Mouse (Mus musculus) CH12.LX (cell line): ENCODE results near the gene Lima1. TPM values are rescaled to one million over a fixed set of nuclear protein-coding genes. Genes with fewer than 3 reads are reported as not detected.

Experiments used
- DNase-seq: peaks from one replicate; pipeline ENCODE4 v3.0.0-alpha.2; 2013; ENCODE audit errors: extremely low read depth
- H3K27ac ChIP-seq: 2 replicates; pipeline ENCODE4 v1.5.1; 2012; ENCODE audit warnings: low read depth, mild to moderate bottlenecking, control low read depth, moderate library complexity; ENCODE audit not compliant: insufficient read depth
- H3K27me3 ChIP-seq: replicated peaks from 2 replicates; pipeline ENCODE3; 2012; ENCODE audit warnings: inconsistent platforms
- H3K36me3 ChIP-seq, 2 experiments: replicated peaks in 1 of 2; 2 replicates each; pipeline versions ENCODE3 to v1.6.1; 2012; ENCODE audit warnings: inconsistent platforms in 1 of 2, low read length in 1 of 2, mild to moderate bottlenecking in 1 of 2, mixed read lengths in 1 of 2, moderate library complexity in 1 of 2; ENCODE audit not compliant: control insufficient read depth in 1 of 2, insufficient read depth in 1 of 2
- H3K4me1 ChIP-seq, 2 experiments: 2 replicates each; pipeline ENCODE4 v1.6.1; 2012; ENCODE audit warnings: inconsistent platforms in 1 of 2, moderate library complexity in 1 of 2; ENCODE audit not compliant: insufficient read depth in 2 of 2, control insufficient read depth in 1 of 2
- H3K4me2 ChIP-seq: 2 replicates; pipeline ENCODE4 v1.6.1; 2012; ENCODE audit warnings: low read depth, mild to moderate bottlenecking, control low read depth; ENCODE audit not compliant: poor library complexity, insufficient read depth, severe bottlenecking
- H3K4me3 ChIP-seq, 3 experiments: fragments of 150-350 bp in 1 of 3; sonication (generic) in 1 of 3; replicated peaks in 1 of 3; 2 replicates each; pipeline versions ENCODE3 to v1.5.1; 2011 to 2012; ENCODE audit warnings: low read depth in 2 of 3, low read length in 2 of 3, mild to moderate bottlenecking in 2 of 3, moderate library complexity in 2 of 3, control low read depth in 1 of 3, improper control_type of control experiment in 1 of 3, inconsistent platforms in 1 of 3, mixed read lengths in 1 of 3; ENCODE audit not compliant: poor library complexity in 1 of 3
- H3K79me2 ChIP-seq: replicated peaks from 2 replicates; pipeline ENCODE4 v1.6.1; 2012; ENCODE audit warnings: mild to moderate bottlenecking, moderate library complexity; ENCODE audit not compliant: control insufficient read depth, poor library complexity, insufficient read depth, severe bottlenecking; ENCODE audit errors: extremely low read depth
- H3K9ac ChIP-seq: 2 replicates; pipeline ENCODE4 v1.6.1; 2012; ENCODE audit warnings: low read depth, mild to moderate bottlenecking, control low read depth, moderate library complexity; ENCODE audit not compliant: insufficient read depth
- H3K9me3 ChIP-seq: replicated peaks from 2 replicates; pipeline ENCODE3; 2012; ENCODE audit warnings: low read length, inconsistent platforms, mixed read lengths
- BHLHE40 ChIP-seq: IDR thresholded peaks from 2 replicates; pipeline ENCODE4 v1.6.1; 2011; ENCODE audit warnings: mild to moderate bottlenecking, low read depth, low read length, improper control_type of control experiment
- CHD2 ChIP-seq: IDR thresholded peaks from 2 replicates; pipeline ENCODE4 v1.6.1; 2011; ENCODE audit warnings: low read length, improper control_type of control experiment
- ELF1 ChIP-seq: IDR thresholded peaks from 2 replicates; pipeline ENCODE4 v1.6.1; 2014; ENCODE audit warnings: low read depth, mild to moderate bottlenecking, inconsistent platforms, low read length, improper control_type of control experiment
- EP300 ChIP-seq: IDR thresholded peaks from 2 replicates; pipeline ENCODE4 v1.6.1; 2011; ENCODE audit warnings: low read length, improper control_type of control experiment
- ETS1 ChIP-seq: conservative IDR thresholded peaks from 2 replicates; pipeline ENCODE4 v1.6.1; 2012; ENCODE audit warnings: low read depth, mild to moderate bottlenecking, inconsistent platforms, low read length, improper control_type of control experiment, moderate library complexity
- GABPA ChIP-seq: IDR thresholded peaks from 2 replicates; pipeline ENCODE4 v1.6.1; 2012; ENCODE audit warnings: low read depth, low read length, improper control_type of control experiment, inconsistent platforms; ENCODE audit not compliant: insufficient replicate concordance
- IRF4 ChIP-seq: IDR thresholded peaks from 2 replicates; pipeline ENCODE4 v1.6.1; 2014; ENCODE audit warnings: low read depth, mild to moderate bottlenecking, inconsistent platforms, low read length, improper control_type of control experiment
- JUN ChIP-seq: IDR thresholded peaks from 2 replicates; pipeline ENCODE4 v1.6.1; 2011; ENCODE audit warnings: low read depth, mild to moderate bottlenecking, low read length, improper control_type of control experiment, moderate library complexity; ENCODE audit not compliant: insufficient read depth
- JUND ChIP-seq: conservative IDR thresholded peaks from 2 replicates; pipeline ENCODE4 v1.6.1; 2011; ENCODE audit warnings: low read depth, low read length, improper control_type of control experiment
- KAT2A ChIP-seq: IDR thresholded peaks from 2 replicates; pipeline ENCODE4 v1.6.1; 2012; ENCODE audit warnings: low read length, improper control_type of control experiment, inconsistent platforms; ENCODE audit not compliant: insufficient replicate concordance
- MAFK ChIP-seq: IDR thresholded peaks from 2 replicates; pipeline ENCODE4 v1.6.1; 2011; ENCODE audit warnings: low read length, improper control_type of control experiment; ENCODE audit not compliant: insufficient replicate concordance
- MAX ChIP-seq: IDR thresholded peaks from 2 replicates; pipeline ENCODE4 v1.6.1; 2011; ENCODE audit warnings: low read length, improper control_type of control experiment
- MAZ ChIP-seq: IDR thresholded peaks from 2 replicates; pipeline ENCODE4 v1.6.1; 2012; ENCODE audit warnings: low read depth, mild to moderate bottlenecking, inconsistent platforms, low read length, improper control_type of control experiment, moderate library complexity
- MEF2A ChIP-seq: IDR thresholded peaks from 2 replicates; pipeline ENCODE4 v1.6.1; 2014; ENCODE audit warnings: low read depth, mild to moderate bottlenecking, inconsistent platforms, low read length, improper control_type of control experiment, borderline replicate concordance
- MXI1 ChIP-seq: IDR thresholded peaks from 2 replicates; pipeline ENCODE4 v1.6.1; 2011; ENCODE audit warnings: mild to moderate bottlenecking, low read depth, low read length, improper control_type of control experiment
- MYC ChIP-seq: IDR thresholded peaks from 2 replicates; pipeline ENCODE4 v1.6.1; 2011; ENCODE audit warnings: low read depth, mild to moderate bottlenecking, improper control_type of control experiment, low read length
- NELFE ChIP-seq: IDR thresholded peaks from 2 replicates; pipeline ENCODE4 v1.6.1; 2011; ENCODE audit warnings: low read depth, low read length, improper control_type of control experiment
- NRF1 ChIP-seq: IDR thresholded peaks from 2 replicates; pipeline ENCODE4 v1.6.1; 2014; ENCODE audit warnings: low read depth, mild to moderate bottlenecking, inconsistent platforms, low read length, improper control_type of control experiment, moderate library complexity
- PAX5 ChIP-seq: IDR thresholded peaks from 2 replicates; pipeline ENCODE4 v1.6.1; 2012; ENCODE audit warnings: low read length, inconsistent platforms, mixed read lengths
- POLR2A ChIP-seq: IDR thresholded peaks from 2 replicates; pipeline ENCODE4 v1.6.1; 2011; ENCODE audit warnings: low read depth, mild to moderate bottlenecking, improper control_type of control experiment, low read length
- RAD21 ChIP-seq: IDR thresholded peaks from 2 replicates; pipeline ENCODE4 v1.6.1; 2011; ENCODE audit warnings: low read depth, mild to moderate bottlenecking, low read length, improper control_type of control experiment, moderate library complexity
- SIN3A ChIP-seq: IDR thresholded peaks from 2 replicates; pipeline ENCODE4 v1.6.1; 2012; ENCODE audit warnings: low read length, improper control_type of control experiment, inconsistent platforms
- TBP ChIP-seq: conservative IDR thresholded peaks from 2 replicates; pipeline ENCODE4 v1.6.1; 2011; ENCODE audit warnings: low read depth, low read length, improper control_type of control experiment
- TCF12 ChIP-seq: IDR thresholded peaks from 2 replicates; pipeline ENCODE4 v1.6.1; 2014; ENCODE audit warnings: low read depth, mild to moderate bottlenecking, inconsistent platforms, low read length, improper control_type of control experiment
- USF1 ChIP-seq: IDR thresholded peaks from 2 replicates; pipeline ENCODE4 v1.6.1; 2014; ENCODE audit warnings: low read depth, mild to moderate bottlenecking, inconsistent platforms, low read length, improper control_type of control experiment
- ZC3H11A ChIP-seq: IDR thresholded peaks from 2 replicates; pipeline ENCODE4 v1.6.1; 2012; ENCODE audit warnings: low read depth, mild to moderate bottlenecking, inconsistent platforms, low read length, improper control_type of control experiment
- ZKSCAN1 ChIP-seq: IDR thresholded peaks from 2 replicates; pipeline ENCODE4 v1.6.1; 2012; ENCODE audit warnings: low read depth, inconsistent platforms, low read length, improper control_type of control experiment, borderline replicate concordance
- ZMIZ1 ChIP-seq: IDR thresholded peaks from 2 replicates; pipeline ENCODE4 v1.6.1; 2012; ENCODE audit warnings: low read depth, mild to moderate bottlenecking, inconsistent platforms, low read length, improper control_type of control experiment
- ZNF384 ChIP-seq: IDR thresholded peaks from 2 replicates; pipeline ENCODE4 v1.6.1; 2012; ENCODE audit warnings: low read depth, low read length, improper control_type of control experiment, inconsistent platforms
- dilution Hi-C: fragments of 300-500 bp; cut with MboI; formaldehyde crosslinking; loops from 2 replicates; pipeline ENCODE4 v1.14.3; 2020; ENCODE audit warnings: low sequenced_read_pairs; ENCODE audit not compliant: extremely low pct_unique_long_range_greater_than_20kb, extremely low pct_ligation_motif_present
- in situ Hi-C: fragments of 300-500 bp; cut with MboI; formaldehyde crosslinking; loops from 3 replicates; pipeline ENCODE4 v1.14.3; 2019; ENCODE audit warnings: low sequenced_read_pairs, low pct_ligation_motif_present, low pct_unique_long_range_greater_than_20kb, mixed read lengths
- polyA plus RNA-seq: library from polyadenylated mRNA; unstranded; fragments of >175 nt; gene quantifications from 2 replicates; pipeline ENCODE4 v1.2.1, GENCODE M21; 2012; ENCODE audit warnings: low read depth; ENCODE audit not compliant: insufficient read length
- total RNA-seq, 2 experiments: library from RNA; depleted of rRNA; stranded (reverse); fragments of 300-350 nt in 1 of 2; fragments of >200 nt in 1 of 2; gene quantifications; 2 replicates each; pipeline ENCODE4 v1.2.3; 2012 to 2014

Lima1 gene
- total and polyA plus RNA-seq, 3 experiments: 10.3 to 26.9 (median 18.7) TPM

DNA sequence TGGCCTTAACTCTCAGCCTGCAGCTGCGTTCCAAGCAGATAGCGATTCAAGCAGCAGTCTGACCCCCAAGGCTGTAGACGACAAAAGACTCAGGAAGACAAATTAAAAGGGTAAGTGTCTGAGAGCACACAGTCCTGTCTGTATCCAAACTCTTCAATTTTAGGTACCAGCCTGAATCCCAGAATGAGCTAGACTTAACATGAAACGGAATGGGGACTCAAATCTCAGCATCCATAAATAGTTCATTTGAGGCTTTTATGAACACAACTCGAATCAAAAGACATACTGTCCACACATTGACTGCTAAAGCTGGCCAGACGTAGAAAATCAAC lies 56.2 kb downstream of the Lima1 start:
- Histone ChIP-seq H3K36me3 (peaks cover 6 to 17% of the 10 kb centered on the region in 2 experiments), H3K27ac (peak overlapping the region; percentile 95), H3K9me3 (peaks cover 17% of the 10 kb centered on the region)
- in situ Hi-C loops (no loop called here), dilution Hi-C loops (no loop called here)
- no peak for DNase-seq
- TF ChIP-seq ZC3H11A (no peak), TBP (no peak), ELF1 (no peak; the same call in 1 of the 2 replicates), CHD2 (no peak), ZMIZ1 (no peak), NELFE (no peak), MAZ (no peak)
- TF ChIP-seq, all 38 proteins: peak for 0
- H3K4me3 ChIP-seq: peak overlapping the region; percentile 61 to 70 (median 63)
- no peaks in the 10 kb centered on the region for H3K27me3 ChIP-seq
- H3K4me1 ChIP-seq: peaks cover 3 to 32% of the 10 kb centered on the region in 2 experiments
- peak overlapping the region; percentile 61 for H3K9ac ChIP-seq
- H3K79me2 ChIP-seq: peaks cover 15% of the 10 kb centered on the region
- H3K4me2 ChIP-seq: peak overlapping the region; percentile 89; the same call in 1 of the 2 replicates

DNA sequence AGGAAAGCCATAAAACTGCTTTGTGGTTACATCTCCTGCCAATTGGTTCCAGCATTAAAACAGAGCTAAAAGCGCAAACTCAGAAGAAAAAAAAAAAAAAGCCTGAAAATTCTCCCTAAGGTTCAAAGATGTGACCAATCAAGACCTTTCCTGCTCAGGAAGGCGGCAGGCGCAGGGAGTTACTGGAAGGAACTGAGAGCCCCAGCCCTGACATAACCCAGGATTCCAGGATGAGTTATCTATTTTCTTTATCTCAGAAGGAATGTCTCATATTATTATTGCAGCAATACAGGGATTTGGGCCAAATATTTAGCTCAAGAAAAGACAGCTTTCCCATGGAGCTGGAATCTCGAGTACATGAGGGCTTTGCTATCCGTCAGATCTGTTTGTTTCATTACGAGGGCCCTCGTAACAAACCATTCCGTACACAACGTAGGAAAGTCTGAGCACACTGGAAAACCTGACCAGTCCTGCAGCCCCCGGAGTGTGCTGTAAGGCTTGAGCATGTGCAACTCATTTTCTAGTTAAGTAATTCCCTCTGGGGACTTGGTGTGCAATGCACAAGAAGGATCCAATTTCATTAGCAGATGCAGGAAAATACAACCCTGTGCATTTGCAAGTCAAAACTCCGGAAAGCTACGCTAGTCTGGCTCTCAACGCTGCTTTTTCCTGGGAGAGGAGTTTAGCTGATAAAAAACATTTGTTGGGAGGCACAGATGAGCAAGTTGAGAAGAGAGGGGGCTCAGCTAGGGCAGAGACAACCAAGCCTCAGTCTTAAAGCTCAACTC lies 56.7 kb downstream of the Lima1 start:
- no peaks in the 10 kb centered on the region for H3K27me3 ChIP-seq
- in situ Hi-C loops (no loop called here), dilution Hi-C loops (no loop called here)
- TF ChIP-seq GABPA (no peak), SIN3A (peak; percentile 89), TBP (peak; percentile 92), MEF2A (peak; percentile 81), EP300 (peak; percentile 95), JUND (peak; percentile 97), ZKSCAN1 (no peak), ZNF384 (peak; percentile 67), PAX5 (no peak), ETS1 (peak; percentile 100), ZC3H11A (no peak), ZMIZ1 (peak; percentile 28; the same call in 1 of the 2 replicates), NRF1 (peak; percentile 81), TCF12 (peak; percentile 90), POLR2A (peak; percentile 64), MXI1 (peak; percentile 68; the same call in 1 of the 2 replicates), USF1 (no peak), MAFK (0 out of 2 replicates have a peak, but pooled peaks have one; percentile 40), MYC (peak; percentile 94), RAD21 (no peak), MAZ (peak; percentile 92), IRF4 (peak; percentile 88), CHD2 (peak; percentile 65; the same call in 1 of the 2 replicates), NELFE (peak; percentile 81), KAT2A (0 out of 2 replicates have a peak, but pooled peaks have one; percentile 41), JUN (peak; percentile 96), MAX (peak; percentile 91), BHLHE40 (peak; percentile 100), ELF1 (peak; percentile 70)
- peak; percentile 96 for DNase-seq
- peaks cover 4 to 23% of the 10 kb centered on the region in 2 experiments for H3K36me3 ChIP-seq
- H3K9me3 ChIP-seq: peaks cover 17% of the 10 kb centered on the region
- peak overlapping the region; percentile 89 for H3K4me2 ChIP-seq
- H3K4me1 ChIP-seq: peaks cover 3 to 28% of the 10 kb centered on the region in 2 experiments
- H3K9ac ChIP-seq: peak overlapping the region; percentile 97
- peak overlapping the region; percentile 95 for H3K27ac ChIP-seq
- peak overlapping the region; percentile 61 to 70 (median 63) for H3K4me3 ChIP-seq
- peaks cover 15% of the 10 kb centered on the region for H3K79me2 ChIP-seq
